Mouse (Mus musculus): Measurements from ENCODE around the gene Slc16a12.
"Not testable (repeated sequence)": the region's sequence is repeated elsewhere in the genome, so short reads cannot be mapped to it uniquely, and the experiment has no call there.

Gene Slc16a12

DNA sequence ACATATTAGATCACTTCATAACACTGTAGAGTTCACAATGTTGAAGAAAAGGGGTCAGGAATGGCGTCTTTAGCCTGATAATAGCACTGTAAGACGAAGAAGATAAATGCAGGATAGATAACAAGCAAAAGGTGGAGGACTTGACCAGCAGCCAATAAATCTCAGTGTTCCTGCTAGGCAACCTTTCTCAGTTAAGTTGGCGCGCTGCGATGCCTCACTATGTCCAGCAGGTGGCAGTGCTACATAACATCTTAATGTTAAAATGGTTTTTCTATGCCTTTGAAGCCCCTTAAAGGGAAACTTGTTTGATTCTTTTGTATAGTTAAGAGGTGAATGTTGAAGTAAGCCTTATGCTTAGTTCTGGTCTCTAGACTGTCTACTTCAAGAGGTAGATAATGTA, 81.0 kb downstream of the Slc16a12 start:
- H3K27me3 ChIP-seq (ENCODE audit: control insufficient read depth, insufficient read depth, low read length, poor library complexity, severe bottlenecking) = no peaks in the 10 kb centered on the region; the same call in 1 of the 2 replicates
- no peaks in the 10 kb centered on the region for H3K36me3 ChIP-seq (ENCODE audit: control insufficient read depth, insufficient read depth, low read length, poor library complexity, severe bottlenecking)
- DNase-seq (ENCODE audit: low read depth, low spot score) = peak; percentile 78

GRCm38 (mm10) chr19:34662740-34663139, 84.3 kb downstream of the Slc16a12 start:
- Histone ChIP-seq H3K27me3 (ENCODE audit: control insufficient read depth, insufficient read depth, low read length, poor library complexity, severe bottlenecking) (no peaks in the 10 kb centered on the region), H3K36me3 (ENCODE audit: control insufficient read depth, insufficient read depth, low read length, poor library complexity, severe bottlenecking) (no peaks in the 10 kb centered on the region)
- no peak for DNase-seq (ENCODE audit: low read depth, low spot score)

GRCm38 (mm10) chr19:34662067-34662507, 85.0 kb downstream of the Slc16a12 start:
- Histone ChIP-seq H3K27me3 (ENCODE audit: control insufficient read depth, insufficient read depth, low read length, poor library complexity, severe bottlenecking) (no peaks in the 10 kb centered on the region), H3K36me3 (ENCODE audit: control insufficient read depth, insufficient read depth, low read length, poor library complexity, severe bottlenecking) (no peaks in the 10 kb centered on the region)
- DNase-seq (ENCODE audit: low read depth, low spot score) = peak; percentile 80

GRCm38 (mm10) chr19:34656511-34657298, 90.4 kb downstream of the Slc16a12 start:
- Histone ChIP-seq H3K36me3 (ENCODE audit: control insufficient read depth, insufficient read depth, low read length, poor library complexity, severe bottlenecking) (no peaks in the 10 kb centered on the region), H3K27me3 (ENCODE audit: control insufficient read depth, insufficient read depth, low read length, poor library complexity, severe bottlenecking) (no peaks in the 10 kb centered on the region)
- no peak for DNase-seq (ENCODE audit: low read depth, low spot score)

- H3K27me3 ChIP-seq (ENCODE audit: control insufficient read depth, insufficient read depth, low read length, poor library complexity, severe bottlenecking) = no peaks in the 10 kb centered on the region
- no peak for DNase-seq (ENCODE audit: low read depth, low spot score)
- H3K36me3 ChIP-seq (ENCODE audit: control insufficient read depth, insufficient read depth, low read length, poor library complexity, severe bottlenecking) = no peaks in the 10 kb centered on the region
These were observed 91.8 kb downstream of the Slc16a12 start for GRCm38 (mm10) chr19:34655227-34655805.

DNA sequence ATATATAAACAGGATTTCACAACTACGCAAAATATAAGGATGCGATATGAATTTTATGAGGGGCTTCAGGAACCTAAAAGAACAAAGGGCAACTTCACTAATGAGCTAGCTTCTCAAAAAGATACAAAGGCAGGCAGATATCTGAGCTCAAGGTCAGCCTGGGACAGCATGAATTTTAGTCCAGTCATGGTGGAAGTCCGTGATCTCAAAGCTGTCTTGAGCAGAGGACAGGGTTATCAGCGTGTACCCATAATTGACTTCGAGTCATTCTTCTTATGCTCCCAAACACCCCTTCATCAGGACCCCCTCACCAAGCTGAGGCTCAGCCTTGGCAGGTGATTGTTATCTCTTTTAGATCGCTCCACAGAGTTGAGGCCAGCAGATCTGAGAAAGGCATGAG, 96.1 kb downstream of the Slc16a12 start:
- DNase-seq (ENCODE audit: low read depth, low spot score) = no peak
- H3K27me3 ChIP-seq (ENCODE audit: control insufficient read depth, insufficient read depth, low read length, poor library complexity, severe bottlenecking) = no peaks in the 10 kb centered on the region
- no peaks in the 10 kb centered on the region for H3K36me3 ChIP-seq (ENCODE audit: control insufficient read depth, insufficient read depth, low read length, poor library complexity, severe bottlenecking)

DNA sequence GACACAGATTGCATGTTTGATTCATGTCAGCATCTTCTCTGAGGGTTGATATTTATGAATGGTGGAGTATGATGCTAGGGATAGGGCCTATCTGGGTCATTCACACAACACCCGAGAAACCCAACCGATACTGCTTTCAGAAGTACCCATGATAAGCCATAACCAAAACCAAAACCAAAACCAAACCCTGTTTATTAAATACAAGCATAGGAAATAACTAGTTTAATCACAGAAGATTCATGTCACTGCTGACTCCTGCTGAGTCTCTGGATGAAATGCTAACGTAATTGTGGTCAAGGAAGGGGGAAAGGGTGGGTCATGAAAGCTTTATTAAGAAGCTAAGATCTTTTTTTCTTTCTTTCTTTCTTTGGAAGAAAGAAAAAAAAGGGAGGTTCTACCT, 96.8 kb downstream of the Slc16a12 start:
- no peak for DNase-seq (ENCODE audit: low read depth, low spot score)
- no peaks in the 10 kb centered on the region for H3K36me3 ChIP-seq (ENCODE audit: control insufficient read depth, insufficient read depth, low read length, poor library complexity, severe bottlenecking)
- no peaks in the 10 kb centered on the region for H3K27me3 ChIP-seq (ENCODE audit: control insufficient read depth, insufficient read depth, low read length, poor library complexity, severe bottlenecking)

DNA sequence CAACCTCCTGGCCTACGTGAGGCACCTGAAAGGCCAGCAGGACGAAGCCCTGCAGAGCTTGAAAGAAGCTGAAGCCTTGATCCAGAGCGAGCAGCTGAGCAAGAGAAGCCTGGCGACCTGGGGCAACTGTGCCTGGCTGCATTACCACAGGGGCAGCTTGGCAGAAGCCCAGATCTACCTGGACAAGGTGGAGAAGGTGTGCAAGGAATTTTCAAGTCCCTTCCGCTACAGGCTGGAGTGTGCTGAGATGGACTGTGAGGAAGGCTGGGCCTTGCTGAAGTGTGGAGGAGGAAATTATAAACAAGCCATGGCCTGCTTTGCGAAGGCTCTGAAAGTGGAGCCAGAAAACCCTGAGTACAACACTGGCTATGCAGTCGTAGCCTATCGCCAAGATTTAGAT, 99.5 kb downstream of the Slc16a12 start:
- H3K36me3 ChIP-seq (ENCODE audit: control insufficient read depth, insufficient read depth, low read length, poor library complexity, severe bottlenecking); DNase-seq (ENCODE audit: low read depth, low spot score); H3K27me3 ChIP-seq (ENCODE audit: control insufficient read depth, insufficient read depth, low read length, poor library complexity, severe bottlenecking): not testable (repeated sequence)

- no peak for DNase-seq (ENCODE audit: low read depth, low spot score)
- Histone ChIP-seq H3K27me3 (ENCODE audit: control insufficient read depth, insufficient read depth, low read length, poor library complexity, severe bottlenecking) (no peaks in the 10 kb centered on the region), H3K36me3 (ENCODE audit: control insufficient read depth, insufficient read depth, low read length, poor library complexity, severe bottlenecking) (no peaks in the 10 kb centered on the region)
These were observed 104.5 kb downstream of the Slc16a12 start for GRCm38 (mm10) chr19:34642616-34643015.

- DNase-seq (ENCODE audit: low read depth, low spot score) = peak; percentile 73
- H3K27me3 ChIP-seq (ENCODE audit: control insufficient read depth, insufficient read depth, low read length, poor library complexity, severe bottlenecking) = no peaks in the 10 kb centered on the region
- no peaks in the 10 kb centered on the region for H3K36me3 ChIP-seq (ENCODE audit: control insufficient read depth, insufficient read depth, low read length, poor library complexity, severe bottlenecking)
These were observed 106.5 kb downstream of the Slc16a12 start, which contains the start of the genes Ifit1bl2 and Ifit1 for GRCm38 (mm10) chr19:34640623-34641022. Ifit1bl2 (minus strand) TSS chr19:34640743. Ifit1 (plus strand) TSS chr19:34640871.

- Histone ChIP-seq H3K27me3 (ENCODE audit: control insufficient read depth, insufficient read depth, low read length, poor library complexity, severe bottlenecking) (no peaks in the 10 kb centered on the region), H3K36me3 (ENCODE audit: control insufficient read depth, insufficient read depth, low read length, poor library complexity, severe bottlenecking) (no peaks in the 10 kb centered on the region)
- peak; percentile 76 for DNase-seq (ENCODE audit: low read depth, low spot score)
These were observed 110.0 kb downstream of the Slc16a12 start for GRCm38 (mm10) chr19:34636933-34637557.

- Histone ChIP-seq H3K27me3 (ENCODE audit: control insufficient read depth, insufficient read depth, low read length, poor library complexity, severe bottlenecking) (no peaks in the 10 kb centered on the region), H3K36me3 (ENCODE audit: control insufficient read depth, insufficient read depth, low read length, poor library complexity, severe bottlenecking) (no peaks in the 10 kb centered on the region)
- DNase-seq (ENCODE audit: low read depth, low spot score) = no peak
These were observed 113.6 kb downstream of the Slc16a12 start for GRCm38 (mm10) chr19:34633484-34633883.

DNA sequence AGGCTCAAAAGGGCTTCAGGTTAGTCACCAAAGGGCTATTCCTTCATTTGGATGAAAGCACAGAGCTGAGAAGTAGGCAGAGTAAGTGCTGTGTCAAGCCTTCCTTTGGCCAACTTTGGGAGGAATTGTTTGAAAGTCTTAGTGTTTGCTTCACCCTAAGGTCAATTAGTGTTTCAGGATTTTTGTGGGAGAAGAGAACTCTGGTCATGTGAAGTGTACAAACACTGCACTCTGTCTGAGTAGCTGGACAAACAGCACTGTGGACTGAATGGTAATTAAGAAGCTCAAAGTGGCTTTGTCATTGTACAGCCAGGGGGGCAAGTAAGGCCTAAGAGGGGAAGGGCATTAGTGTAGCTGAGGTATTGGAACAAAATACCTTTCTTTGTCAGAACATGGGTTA, 115.6 kb downstream of the Slc16a12 start:
- H3K36me3 ChIP-seq (ENCODE audit: control insufficient read depth, insufficient read depth, low read length, poor library complexity, severe bottlenecking) = no peaks in the 10 kb centered on the region

GRCm38 (mm10) chr19:34627496-34627895, 119.6 kb downstream of the Slc16a12 start:
- Histone ChIP-seq H3K27me3 (ENCODE audit: control insufficient read depth, insufficient read depth, low read length, poor library complexity, severe bottlenecking) (no peaks in the 10 kb centered on the region), H3K36me3 (ENCODE audit: control insufficient read depth, insufficient read depth, low read length, poor library complexity, severe bottlenecking) (no peaks in the 10 kb centered on the region)
- no peak for DNase-seq (ENCODE audit: low read depth, low spot score)

More for the DNA sequence above, 115.6 kb downstream of the Slc16a12 start:
- no peaks in the 10 kb centered on the region for H3K27me3 ChIP-seq (ENCODE audit: control insufficient read depth, insufficient read depth, low read length, poor library complexity, severe bottlenecking)
- DNase-seq (ENCODE audit: low read depth, low spot score) = no peak

DNA sequence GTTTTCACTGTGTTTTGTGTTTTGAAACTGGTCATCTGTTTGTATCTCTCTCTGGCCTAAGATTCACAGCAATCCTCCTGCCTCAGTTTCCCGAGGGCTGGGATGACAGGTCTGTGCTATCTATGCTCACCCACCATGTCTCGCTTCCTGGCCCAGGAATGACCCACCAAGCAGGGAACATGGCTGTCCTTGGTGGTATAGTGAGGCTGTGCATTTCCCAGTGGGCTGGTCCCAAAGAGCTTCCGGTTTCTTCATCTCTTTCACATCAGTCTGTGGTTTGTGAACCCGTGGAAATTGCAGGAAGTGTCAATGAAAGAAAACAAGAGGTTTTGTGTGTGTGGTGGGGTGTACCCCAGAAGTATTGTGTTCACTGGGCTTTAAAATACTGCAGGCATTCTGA, 122.4 kb downstream of the Slc16a12 start:
- H3K27me3 ChIP-seq (ENCODE audit: control insufficient read depth, insufficient read depth, low read length, poor library complexity, severe bottlenecking) = no peaks in the 10 kb centered on the region
- no peak for DNase-seq (ENCODE audit: low read depth, low spot score)
- no peaks in the 10 kb centered on the region for H3K36me3 ChIP-seq (ENCODE audit: control insufficient read depth, insufficient read depth, low read length, poor library complexity, severe bottlenecking)
